Mouse (Mus musculus): ENCODE measurements around the gene Reps2. TPM values are rescaled to one million over a fixed set of nuclear protein-coding genes. Genes with fewer than 3 reads are reported as not detected.

Gene Reps2
- polyA plus RNA-seq, 1 experiment from 2014 or later: 2.1 TPM

DNA sequence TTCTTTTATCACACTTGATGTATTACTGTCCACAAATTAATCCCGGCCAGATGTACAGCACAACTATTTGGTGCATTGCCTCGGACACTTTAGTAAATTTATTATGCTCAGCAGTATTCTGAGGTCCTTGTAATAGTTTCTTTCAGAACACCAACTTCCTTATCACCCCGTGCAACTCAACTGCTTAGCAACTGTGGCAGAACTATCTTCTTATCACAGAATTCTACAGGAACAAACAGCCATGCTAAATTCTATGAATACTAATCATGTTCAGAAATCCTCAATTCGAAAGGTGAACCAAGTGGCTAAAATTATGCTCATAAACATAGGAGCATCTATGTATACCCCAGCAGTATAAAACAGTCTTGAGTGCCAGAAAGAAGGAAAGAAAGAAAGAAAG, 1.7 kb downstream of the Reps2 start:
- no peak for ATAC-seq (ENCODE audit: insufficient number of reproducible peaks, low FRiP score, low TSS enrichment, low read depth)
- Histone ChIP-seq H3K27me3 (peaks cover 12% of the 10 kb centered on the region; the same call in 1 of the 2 replicates), H3K27ac (no peak overlapping the region), H3K9me3 (no peaks in the 10 kb centered on the region), H3K36me3 (no peaks in the 10 kb centered on the region), H3K4me3 (no peak overlapping the region), H3K4me2 (no peak overlapping the region), H3K9ac (no peak overlapping the region), H3K4me1 (no peaks in the 10 kb centered on the region)
- 69% methylated on average over 4 of the region's 4 CpGs for WGBS

DNA sequence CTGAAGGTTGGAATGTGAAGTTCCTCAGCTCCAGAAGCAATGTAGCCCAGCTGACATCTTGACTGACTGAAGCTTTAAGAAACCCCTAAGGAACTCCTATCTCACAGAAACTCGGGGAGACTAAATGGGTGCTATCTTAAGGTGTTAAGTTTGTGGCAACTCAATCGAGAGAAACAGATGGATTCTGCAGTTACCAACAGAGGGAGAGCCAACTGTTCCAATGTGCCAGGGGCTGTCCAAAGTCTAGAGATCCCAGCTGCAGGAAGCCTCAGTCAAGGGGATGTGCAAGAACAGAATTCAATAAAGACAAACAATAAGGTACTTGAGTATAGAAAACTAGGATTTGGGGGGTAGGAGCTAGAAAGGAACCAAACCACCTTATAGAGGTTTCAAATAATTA, 8.3 kb downstream of the Reps2 start:
- no peaks in the 10 kb centered on the region for H3K9me3 ChIP-seq
- ATAC-seq (ENCODE audit: insufficient number of reproducible peaks, low FRiP score, low TSS enrichment, low read depth): no peak
- H3K9ac ChIP-seq: no peak overlapping the region
- no peaks in the 10 kb centered on the region for H3K4me1 ChIP-seq
- WGBS: 38% methylated on average over 2 of the region's 2 CpGs
- no peaks in the 10 kb centered on the region for H3K27me3 ChIP-seq
- H3K4me2 ChIP-seq: no peak overlapping the region
- H3K36me3 ChIP-seq: no peaks in the 10 kb centered on the region
- no peak overlapping the region for H3K27ac ChIP-seq
- no peak overlapping the region for H3K4me3 ChIP-seq

DNA sequence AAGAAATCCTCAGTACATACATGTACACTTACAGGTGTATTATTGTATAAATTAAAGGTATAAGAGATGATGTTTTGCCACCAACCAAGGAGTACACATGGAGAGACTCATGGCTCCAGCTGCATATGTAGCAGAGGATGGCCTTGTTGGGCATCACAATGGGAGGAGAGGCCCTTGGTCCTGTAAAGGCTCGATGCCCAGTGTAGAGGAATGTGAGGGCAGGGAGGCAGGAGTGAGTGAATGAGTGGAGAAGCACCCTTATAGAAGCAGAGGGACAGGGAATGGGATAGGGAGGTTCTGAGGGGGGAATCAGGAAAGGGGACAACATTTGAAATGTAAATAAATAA, 21.4 kb downstream of the Reps2 start:
- ATAC-seq (ENCODE audit: insufficient number of reproducible peaks, low FRiP score, low TSS enrichment, low read depth): no peak
- 65% methylated on average over 1 of the region's 1 CpGs for WGBS
- Histone ChIP-seq H3K4me1 (no peaks in the 10 kb centered on the region), H3K27ac (no peak overlapping the region), H3K9ac (no peak overlapping the region), H3K4me2 (no peak overlapping the region), H3K36me3 (no peaks in the 10 kb centered on the region), H3K9me3 (no peaks in the 10 kb centered on the region), H3K4me3 (no peak overlapping the region), H3K27me3 (no peaks in the 10 kb centered on the region)

DNA sequence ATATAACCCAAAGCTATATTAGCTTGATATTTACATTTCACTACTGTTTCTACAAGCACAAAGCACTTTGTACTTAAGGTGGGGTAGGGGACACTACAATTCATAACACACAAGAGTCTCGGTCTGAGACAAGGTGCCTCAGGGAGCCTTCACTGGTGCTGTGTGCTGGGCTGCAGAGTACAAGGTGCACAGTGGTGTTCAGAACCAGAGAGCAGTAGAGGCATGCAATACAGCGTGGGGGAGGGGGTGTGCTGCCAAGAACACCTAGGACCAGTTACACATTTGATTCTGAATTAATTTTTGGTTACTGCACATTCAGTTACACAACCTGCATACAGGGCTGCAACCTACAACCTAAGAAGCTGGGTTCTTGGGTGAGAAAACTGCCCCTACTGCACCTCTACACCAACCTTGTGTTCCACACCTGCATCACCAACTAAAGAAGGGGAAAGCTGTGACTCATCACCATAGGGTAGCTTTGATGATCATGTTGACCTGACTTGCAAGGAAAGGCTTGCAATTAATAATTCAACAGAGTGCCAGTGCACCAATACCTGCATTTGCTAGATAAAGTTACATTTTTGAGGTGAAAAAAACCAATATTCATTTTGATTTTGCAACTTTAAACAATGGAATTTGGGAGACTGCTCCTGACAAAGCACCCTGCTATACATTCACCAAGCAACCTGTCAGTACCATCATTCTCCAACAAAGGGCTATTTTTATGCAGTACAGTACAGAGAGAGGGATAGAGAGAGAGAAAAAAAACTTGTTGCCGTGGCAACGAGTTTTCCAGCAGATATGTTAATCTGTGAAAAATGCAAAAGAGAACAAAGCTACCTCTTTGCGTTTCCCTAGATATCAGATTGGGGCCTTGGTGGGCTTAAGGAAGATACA, 22.0 kb downstream of the Reps2 start:
- Histone ChIP-seq H3K9ac (no peak overlapping the region), H3K27ac (no peak overlapping the region), H3K9me3 (no peaks in the 10 kb centered on the region), H3K4me1 (no peaks in the 10 kb centered on the region), H3K27me3 (no peaks in the 10 kb centered on the region), H3K4me2 (no peak overlapping the region), H3K4me3 (no peak overlapping the region), H3K36me3 (no peaks in the 10 kb centered on the region)
- WGBS: 78% methylated on average over 5 of the region's 5 CpGs
- no peak for ATAC-seq (ENCODE audit: insufficient number of reproducible peaks, low FRiP score, low TSS enrichment, low read depth)

DNA sequence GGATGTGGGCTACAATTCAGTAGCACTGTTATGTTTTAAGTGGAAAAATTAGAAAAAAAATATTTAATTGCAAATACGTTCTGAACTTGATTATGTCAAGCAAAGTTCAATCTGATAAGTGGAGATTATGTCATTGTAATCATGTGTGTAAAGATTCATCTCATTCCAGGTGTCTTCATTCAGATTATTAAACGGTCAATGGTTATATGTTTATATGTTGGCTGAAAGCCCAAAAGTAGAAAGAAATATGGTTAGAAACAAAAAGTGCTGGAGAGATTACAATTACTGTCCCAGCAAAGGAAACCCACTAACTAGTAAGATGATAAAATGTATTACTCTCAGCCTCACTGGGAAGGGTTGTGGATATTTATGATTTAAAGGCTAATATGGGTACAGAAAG, 23.7 kb downstream of the Reps2 start:
- Histone ChIP-seq H3K27ac (no peak overlapping the region), H3K4me3 (no peak overlapping the region), H3K36me3 (no peaks in the 10 kb centered on the region), H3K9ac (no peak overlapping the region), H3K27me3 (no peaks in the 10 kb centered on the region), H3K9me3 (no peaks in the 10 kb centered on the region), H3K4me2 (no peak overlapping the region), H3K4me1 (no peaks in the 10 kb centered on the region)
- WGBS: 77% methylated on average over 2 of the region's 2 CpGs
- ATAC-seq (ENCODE audit: insufficient number of reproducible peaks, low FRiP score, low TSS enrichment, low read depth): no peak

- WGBS: 88% methylated on average over 3 of the region's 3 CpGs
- no peak for ATAC-seq (ENCODE audit: insufficient number of reproducible peaks, low FRiP score, low TSS enrichment, low read depth)
Measured at GRCm38 (mm10) chrX:162618547-162618946, 24.9 kb downstream of the Reps2 start.

DNA sequence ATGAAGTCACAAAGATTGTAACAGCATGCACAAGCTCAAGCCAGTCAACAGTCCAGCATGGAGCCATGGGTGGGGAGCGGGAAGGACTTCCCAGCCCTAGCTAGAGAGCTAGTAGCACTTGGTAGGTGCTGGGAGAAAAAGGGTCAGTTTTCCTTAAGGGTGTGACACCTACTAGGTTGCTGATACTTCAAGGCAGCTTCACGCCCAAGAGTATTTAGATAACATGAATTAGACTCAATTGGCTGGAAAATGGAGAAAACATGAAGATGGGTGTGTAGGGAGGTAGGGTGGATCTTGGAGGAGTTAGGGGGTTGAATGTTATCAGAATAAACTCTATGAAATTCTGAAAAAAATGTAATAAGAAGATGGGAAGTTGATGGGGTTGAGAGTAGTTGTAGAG, 37.3 kb downstream of the Reps2 start:
- no peaks in the 10 kb centered on the region for H3K36me3 ChIP-seq
- WGBS: 87% methylated on average over 2 of the region's 2 CpGs
- ATAC-seq (ENCODE audit: insufficient number of reproducible peaks, low FRiP score, low TSS enrichment, low read depth): no peak
- no peaks in the 10 kb centered on the region for H3K9me3 ChIP-seq
- H3K9ac ChIP-seq: no peak overlapping the region
- no peak overlapping the region for H3K4me2 ChIP-seq
- no peak overlapping the region for H3K4me3 ChIP-seq
- H3K27ac ChIP-seq: no peak overlapping the region
- no peaks in the 10 kb centered on the region for H3K4me1 ChIP-seq
- no peaks in the 10 kb centered on the region for H3K27me3 ChIP-seq

More at GRCm38 (mm10) chrX:162618547-162618946, 24.9 kb downstream of the Reps2 start:
- Histone ChIP-seq H3K27me3 (no peaks in the 10 kb centered on the region), H3K4me1 (no peaks in the 10 kb centered on the region), H3K4me3 (no peak overlapping the region), H3K9ac (no peak overlapping the region), H3K9me3 (no peaks in the 10 kb centered on the region), H3K27ac (no peak overlapping the region), H3K4me2 (no peak overlapping the region), H3K36me3 (no peaks in the 10 kb centered on the region)

GRCm38 (mm10) chrX:162599666-162600065, 43.8 kb downstream of the Reps2 start:
- no peak for ATAC-seq (ENCODE audit: insufficient number of reproducible peaks, low FRiP score, low TSS enrichment, low read depth)
- no peaks in the 10 kb centered on the region for H3K36me3 ChIP-seq
- no peak overlapping the region for H3K4me2 ChIP-seq
- H3K4me3 ChIP-seq: no peak overlapping the region
- no peaks in the 10 kb centered on the region for H3K27me3 ChIP-seq
- H3K9me3 ChIP-seq: no peaks in the 10 kb centered on the region
- H3K9ac ChIP-seq: no peak overlapping the region
- no peak overlapping the region for H3K27ac ChIP-seq
- WGBS: 67% methylated on average over 3 of the region's 3 CpGs
- H3K4me1 ChIP-seq: no peaks in the 10 kb centered on the region

GRCm38 (mm10) chrX:162591005-162591801, 52.2 kb downstream of the Reps2 start:
- 61% methylated on average over 8 of the region's 8 CpGs for WGBS
- no peak for ATAC-seq (ENCODE audit: insufficient number of reproducible peaks, low FRiP score, low TSS enrichment, low read depth)
- no peaks in the 10 kb centered on the region for H3K9me3 ChIP-seq
- H3K36me3 ChIP-seq: no peaks in the 10 kb centered on the region
- no peak overlapping the region for H3K4me2 ChIP-seq
- no peak overlapping the region for H3K9ac ChIP-seq
- H3K4me1 ChIP-seq: no peaks in the 10 kb centered on the region
- H3K27me3 ChIP-seq: no peaks in the 10 kb centered on the region
- H3K27ac ChIP-seq: no peak overlapping the region
- no peak overlapping the region for H3K4me3 ChIP-seq

DNA sequence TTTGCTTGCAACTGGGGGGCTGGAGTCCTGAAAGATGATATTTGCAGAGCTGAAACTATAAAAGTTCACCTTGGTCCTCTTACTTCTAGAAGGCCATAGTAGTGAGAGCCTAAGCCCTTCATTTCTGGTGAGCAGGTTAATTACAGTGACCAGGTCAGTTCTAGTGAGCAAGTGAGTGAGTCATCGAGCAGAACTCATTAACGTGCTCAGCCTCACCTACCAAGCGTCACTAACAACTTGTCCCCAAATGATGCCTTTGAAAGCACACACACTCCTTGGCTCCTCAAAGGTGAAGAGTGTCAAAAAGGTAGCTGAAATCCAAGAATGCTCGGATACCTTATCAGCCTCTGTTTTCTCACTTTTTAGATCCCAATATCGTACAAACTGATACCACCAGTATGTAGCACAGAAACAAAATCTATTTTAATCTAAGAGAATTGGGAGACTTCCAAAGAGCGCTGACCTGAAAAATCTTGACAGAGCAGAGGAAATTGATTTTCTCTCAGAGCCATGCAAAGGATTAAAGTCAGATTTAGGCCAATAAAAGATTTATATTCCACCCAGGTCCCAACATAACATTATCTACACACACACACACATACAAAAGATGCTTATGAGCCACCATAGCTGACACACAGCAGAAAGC, 53.2 kb downstream of the Reps2 start:
- Histone ChIP-seq H3K4me1 (no peaks in the 10 kb centered on the region), H3K9ac (no peak overlapping the region), H3K36me3 (no peaks in the 10 kb centered on the region), H3K4me3 (no peak overlapping the region), H3K9me3 (no peaks in the 10 kb centered on the region), H3K4me2 (no peak overlapping the region), H3K27me3 (no peaks in the 10 kb centered on the region), H3K27ac (no peak overlapping the region)
- 67% methylated on average over 6 of the region's 6 CpGs for WGBS
- no peak for ATAC-seq (ENCODE audit: insufficient number of reproducible peaks, low FRiP score, low TSS enrichment, low read depth)

- H3K4me1 ChIP-seq: no peaks in the 10 kb centered on the region
- no peak overlapping the region for H3K4me3 ChIP-seq
- H3K4me2 ChIP-seq: no peak overlapping the region
- no peaks in the 10 kb centered on the region for H3K9me3 ChIP-seq
- no peaks in the 10 kb centered on the region for H3K36me3 ChIP-seq
- H3K27ac ChIP-seq: no peak overlapping the region
- H3K9ac ChIP-seq: no peak overlapping the region
- ATAC-seq (ENCODE audit: insufficient number of reproducible peaks, low FRiP score, low TSS enrichment, low read depth): no peak
- H3K27me3 ChIP-seq: no peaks in the 10 kb centered on the region
- WGBS: 79% methylated on average over 3 of the region's 3 CpGs
Measured at GRCm38 (mm10) chrX:162589173-162589805, 54.2 kb downstream of the Reps2 start.
